Mouse (Mus musculus): Measurements from ENCODE around the gene Rflnb.

Gene Rflnb

DNA sequence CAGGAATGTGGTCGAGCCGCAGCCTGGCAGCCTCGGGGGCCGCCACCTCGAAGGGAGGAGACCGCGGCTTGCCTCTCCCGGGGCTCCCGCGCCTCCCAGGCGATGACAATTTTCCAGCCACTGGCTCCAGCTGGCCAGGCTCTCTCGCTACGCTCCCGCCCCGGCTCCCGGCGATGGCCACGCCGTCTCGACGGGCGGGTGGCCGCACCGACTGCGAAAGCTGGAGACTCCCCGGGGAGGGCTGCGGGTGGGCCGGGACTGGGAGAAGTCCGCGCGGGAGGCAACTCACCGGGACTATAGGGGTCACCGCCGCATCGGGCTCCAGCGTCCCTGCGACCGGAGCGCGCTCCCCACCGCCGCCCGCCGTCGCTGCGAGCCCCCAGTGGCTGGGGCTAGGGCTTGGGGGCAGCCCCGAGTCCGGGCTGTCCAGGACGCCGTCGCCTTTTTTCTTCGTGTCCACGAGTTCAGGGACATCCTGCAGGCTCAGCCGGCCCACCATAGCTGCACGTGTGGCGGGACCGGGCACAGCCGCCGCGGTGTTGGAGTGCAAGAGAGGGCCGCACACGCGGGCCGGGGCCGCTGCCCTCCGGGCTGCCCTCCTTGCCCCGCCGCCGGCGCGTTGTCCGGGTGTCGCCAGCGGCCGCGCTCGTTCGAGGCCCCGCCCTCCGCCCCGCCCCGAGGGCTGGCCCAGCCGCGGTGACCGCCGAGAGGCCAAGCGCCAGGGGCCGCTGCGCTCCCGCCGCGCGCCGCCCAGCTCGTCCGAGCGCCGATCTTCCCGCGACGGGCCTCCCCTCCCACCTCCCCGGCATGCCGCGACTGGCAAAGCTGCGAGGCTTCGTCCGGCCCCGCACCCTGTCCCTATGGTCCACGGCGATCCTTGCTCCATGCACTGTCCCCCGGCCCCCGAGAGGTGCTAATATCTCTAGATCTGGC lies at the start of gene Rflnb:
Gene Rflnb, minus strand, starts transcription at position 644 of the 933 bp plus-strand sequence.
- DNase-seq (ENCODE audit: low spot score) = peak; percentile 94

DNA sequence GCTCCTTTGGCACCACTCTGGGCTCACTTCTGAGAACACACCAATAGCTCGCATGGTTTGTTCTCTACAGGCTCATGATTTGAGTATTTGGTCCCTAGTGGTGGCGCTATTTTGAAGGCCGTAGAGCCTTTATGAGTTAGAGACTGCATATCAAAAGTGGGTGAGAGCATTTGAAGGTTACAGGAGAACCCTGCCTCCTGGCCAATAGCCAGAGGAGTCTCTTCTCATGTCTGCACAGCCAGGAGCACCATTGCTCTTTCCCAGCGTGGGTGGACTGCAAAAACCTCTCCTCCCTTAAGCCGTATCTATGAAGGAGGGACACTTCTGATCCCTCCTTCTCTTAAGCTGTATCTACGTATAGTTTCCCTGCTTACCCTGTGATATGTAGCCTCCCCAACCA lies 49.8 kb upstream of the Rflnb start:
- DNase-seq (ENCODE audit: low spot score) = no peak

DNA sequence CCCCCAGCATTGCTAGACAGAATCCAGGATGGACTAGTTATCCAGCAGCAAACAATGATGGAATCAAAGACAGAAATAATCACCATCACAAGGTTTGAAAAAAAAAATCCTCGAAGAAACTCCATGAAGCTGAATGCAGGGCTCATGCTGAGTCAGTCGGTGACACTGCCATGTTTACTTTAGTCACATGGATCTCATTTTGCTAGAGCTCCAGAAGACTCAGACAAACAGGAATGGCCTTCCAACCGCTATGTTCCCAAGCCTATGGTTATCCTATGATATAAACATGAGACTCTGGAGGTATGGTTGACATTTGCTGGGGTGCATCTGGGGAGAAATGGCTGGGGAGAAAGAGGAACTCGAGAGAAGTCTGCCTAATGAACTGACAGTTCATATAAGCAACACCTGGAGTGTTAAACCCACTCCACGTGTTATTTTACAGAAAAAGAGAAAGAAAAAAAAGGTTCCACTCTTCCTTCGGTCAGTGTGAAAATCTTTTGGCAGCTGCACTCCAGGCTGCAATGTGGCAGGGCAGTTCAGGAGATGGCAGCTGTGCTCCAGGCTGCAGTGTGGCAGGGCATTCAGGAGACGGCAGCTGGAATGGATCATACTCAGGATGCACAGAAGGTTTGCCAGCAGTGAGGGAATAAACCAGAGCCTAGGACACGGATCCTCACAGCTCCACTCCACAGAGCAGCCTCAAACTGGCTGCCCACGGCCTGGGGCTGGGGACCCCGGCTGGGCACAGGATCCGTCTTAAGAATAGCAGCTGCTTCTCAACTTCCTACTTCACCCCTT lies 46.9 kb upstream of the Rflnb start:
- DNase-seq (ENCODE audit: low spot score) = no peak

DNA sequence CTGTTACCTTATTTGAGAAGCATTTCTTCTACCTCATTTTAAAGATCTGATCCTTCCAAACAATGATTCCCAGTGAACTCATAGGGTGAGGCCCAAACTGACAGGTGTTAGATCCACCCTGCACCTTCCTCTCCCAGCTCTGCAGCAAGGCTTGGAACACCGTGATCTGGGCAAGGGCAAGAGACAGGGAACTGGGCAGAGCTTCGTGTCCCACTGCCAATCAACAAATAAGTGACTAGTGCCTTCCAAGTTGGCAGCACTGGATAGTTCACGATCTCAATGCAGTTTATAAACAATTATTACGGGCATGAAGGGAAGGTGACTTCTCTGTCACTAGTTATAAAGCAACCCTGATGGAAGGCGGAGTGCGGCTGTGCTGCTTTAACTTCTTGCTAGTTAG lies 42.2 kb upstream of the Rflnb start:
- DNase-seq (ENCODE audit: low spot score) = no peak

DNA sequence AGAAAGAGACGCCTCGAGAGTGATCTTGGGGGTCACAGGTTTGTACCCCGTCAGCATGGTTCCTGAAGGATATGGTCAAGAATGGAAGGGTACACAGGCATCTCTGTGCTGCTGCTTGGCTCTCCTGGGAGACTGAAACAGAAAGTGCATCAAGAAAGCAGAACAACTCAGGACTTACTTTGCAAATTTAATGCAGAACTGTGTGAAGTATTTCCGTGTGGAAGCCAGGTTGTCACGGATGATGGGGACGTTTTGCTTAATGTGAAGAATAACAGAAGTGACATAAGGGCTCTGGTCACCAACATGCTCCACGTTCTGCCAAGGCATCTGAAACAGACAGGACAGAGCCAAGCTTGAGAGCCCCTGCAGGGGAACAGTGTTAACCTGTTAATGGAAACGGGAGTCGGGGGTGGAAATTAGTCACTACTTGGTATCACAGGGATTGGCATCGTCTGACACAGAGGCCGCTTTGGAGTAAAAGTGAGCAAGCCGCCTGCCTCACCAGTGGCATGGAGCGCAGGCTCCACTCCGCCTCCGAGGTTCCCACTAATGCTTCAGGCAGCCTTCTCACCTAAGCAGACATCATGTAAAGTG lies 39.1 kb upstream of the Rflnb start:
- DNase-seq (ENCODE audit: low spot score) = no peak

DNA sequence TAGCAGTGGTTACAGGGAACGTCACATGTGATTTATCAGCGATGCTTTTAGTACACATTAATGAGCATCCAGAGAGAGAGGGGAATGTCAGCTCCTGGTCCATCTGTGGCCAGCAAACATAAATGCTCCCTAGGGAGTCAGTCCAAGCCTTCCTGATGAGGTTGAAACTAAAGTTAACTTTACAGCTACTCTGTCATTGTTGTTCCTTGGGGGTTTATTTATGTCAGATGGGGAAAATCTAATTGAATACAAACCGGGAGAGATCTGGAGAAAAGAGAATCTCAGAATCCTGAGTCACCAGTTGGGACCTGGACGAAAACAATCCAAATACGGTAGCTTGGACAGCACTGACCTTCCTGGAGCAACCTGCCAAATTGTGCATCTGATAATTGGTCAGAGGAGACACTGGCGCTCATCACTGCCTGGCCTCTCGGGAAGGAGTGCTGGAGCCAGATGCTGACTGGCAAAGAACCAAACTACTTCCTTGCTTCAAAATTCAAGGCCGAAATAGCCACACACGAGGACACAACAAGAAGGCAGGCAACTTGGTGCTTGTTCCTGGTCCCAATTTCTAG lies 38.0 kb upstream of the Rflnb start:
- DNase-seq (ENCODE audit: low spot score) = peak; percentile 54

DNA sequence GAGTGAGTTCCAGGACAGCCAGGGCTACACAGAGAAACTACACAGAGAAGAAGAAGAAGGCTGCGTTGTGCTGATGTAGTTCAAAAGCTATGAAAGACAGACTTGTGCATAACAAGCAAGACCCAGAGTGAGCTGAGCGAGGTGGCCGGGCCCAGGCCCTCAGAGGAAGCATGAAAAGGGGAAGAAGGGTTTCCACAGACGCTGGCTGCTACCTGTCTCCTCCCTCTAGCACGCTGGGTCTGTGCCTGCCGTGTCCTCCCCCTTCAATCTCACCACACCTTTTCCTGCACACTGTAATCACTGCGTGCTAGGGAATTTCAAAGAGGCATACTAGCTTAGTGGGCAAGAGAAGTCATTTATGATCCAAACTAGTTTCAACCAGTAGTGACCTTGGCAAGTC lies 36.8 kb upstream of the Rflnb start:
- DNase-seq (ENCODE audit: low spot score) = no peak

DNA sequence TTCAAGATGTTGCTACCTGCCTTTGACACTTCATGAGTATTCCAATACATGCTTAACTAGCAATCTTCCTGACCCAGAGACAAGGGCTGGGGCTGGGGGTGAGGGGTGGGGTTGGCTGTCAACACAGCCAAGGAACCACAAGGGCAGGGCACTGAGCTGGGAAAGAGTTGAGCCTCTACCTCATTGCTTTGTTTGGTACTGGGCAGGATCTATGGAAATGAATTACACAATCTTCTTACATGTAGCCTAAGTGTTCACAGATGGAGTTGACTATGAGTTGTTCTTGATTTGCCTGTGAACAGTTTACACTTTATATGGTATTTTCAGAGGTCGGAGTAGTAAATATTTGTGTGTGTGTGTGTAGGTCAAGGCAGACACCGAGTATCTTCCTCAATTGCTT lies 33.3 kb upstream of the Rflnb start:
- DNase-seq (ENCODE audit: low spot score) = no peak

DNA sequence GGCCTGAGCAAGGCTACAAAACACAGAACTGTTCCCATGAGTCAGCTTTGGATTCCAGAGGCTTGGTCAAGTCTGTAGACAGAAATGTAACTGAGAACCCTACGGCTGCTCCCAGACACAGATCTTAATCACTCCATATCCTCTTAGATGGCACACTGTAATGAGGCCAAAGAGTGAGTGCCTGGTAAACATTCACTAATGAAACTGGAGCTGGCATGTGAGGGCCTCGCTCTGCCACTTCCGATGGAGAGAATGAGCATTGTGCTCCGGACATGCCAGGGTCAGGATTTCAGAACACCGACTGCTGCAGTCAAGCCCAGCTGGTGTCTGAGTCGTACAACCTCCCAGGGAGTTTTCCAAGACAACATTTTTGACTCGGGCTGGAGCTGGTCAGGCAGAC lies 32.4 kb upstream of the Rflnb start:
- DNase-seq (ENCODE audit: low spot score) = no peak

DNA sequence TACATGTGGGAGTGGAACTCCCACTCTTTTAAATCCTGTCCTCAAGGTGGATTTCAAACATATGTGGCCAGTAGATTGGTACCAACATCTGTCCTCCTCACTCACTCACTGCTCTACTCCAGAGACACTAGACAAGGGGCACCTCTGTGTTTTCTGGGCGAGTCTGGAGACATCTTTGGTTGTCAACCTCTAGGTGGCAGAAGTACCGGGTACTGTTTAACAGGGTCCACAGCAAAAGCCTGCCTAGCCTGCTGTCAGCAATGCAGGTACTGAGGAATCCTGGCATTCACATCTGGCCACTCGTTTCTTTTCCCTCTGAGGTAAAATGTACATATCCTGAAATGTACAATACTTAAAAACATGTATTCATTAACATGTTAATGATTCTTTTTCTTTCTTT lies 28.9 kb upstream of the Rflnb start:
- DNase-seq (ENCODE audit: low spot score) = no peak

DNA sequence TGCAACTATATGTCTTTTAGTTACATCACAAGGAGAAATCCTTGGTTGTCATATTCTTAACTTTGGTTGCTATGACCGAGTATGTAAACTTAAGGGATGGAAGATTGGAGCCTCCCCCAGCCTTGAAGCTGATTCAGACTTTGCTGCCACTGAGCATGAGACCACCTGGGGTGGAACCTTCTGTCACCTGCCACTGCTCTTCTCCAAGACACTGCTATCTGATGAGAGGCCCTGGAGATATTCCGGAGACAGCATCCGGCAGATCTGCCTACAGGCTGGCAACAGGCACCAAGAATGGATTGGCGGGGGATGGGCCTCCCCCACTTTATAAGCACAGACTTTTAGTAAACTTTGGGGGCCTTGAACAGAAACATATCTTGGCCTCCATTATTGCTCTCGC lies 24.9 kb upstream of the Rflnb start:
- DNase-seq (ENCODE audit: low spot score) = no peak

DNA sequence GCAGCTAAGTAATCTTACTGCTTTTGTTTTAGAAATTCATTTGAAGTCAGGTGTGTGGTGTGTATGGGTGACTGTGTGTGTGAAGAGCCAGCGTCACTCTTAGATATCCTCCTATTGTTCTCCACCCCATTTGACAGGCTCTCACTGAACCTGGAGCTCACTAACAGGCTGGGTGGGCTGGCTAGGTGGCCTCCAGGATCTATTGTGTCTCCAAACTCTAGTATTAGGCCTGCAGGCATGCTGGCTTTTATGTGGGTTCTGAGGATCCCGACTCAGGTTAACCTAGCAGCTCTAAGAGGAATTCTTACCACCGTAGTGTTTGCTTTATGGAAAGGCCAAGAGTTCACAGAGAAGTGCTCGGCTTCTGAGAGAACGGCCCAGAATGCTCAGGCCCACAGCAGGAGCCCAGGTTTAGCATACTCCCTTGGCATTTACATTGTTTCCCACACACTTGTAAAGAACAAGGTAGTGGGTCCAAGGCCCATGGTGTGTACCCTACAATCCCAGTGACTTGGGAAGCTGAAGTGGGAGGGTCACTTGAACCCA lies 23.5 kb upstream of the Rflnb start:
- no peak for DNase-seq (ENCODE audit: low spot score)

DNA sequence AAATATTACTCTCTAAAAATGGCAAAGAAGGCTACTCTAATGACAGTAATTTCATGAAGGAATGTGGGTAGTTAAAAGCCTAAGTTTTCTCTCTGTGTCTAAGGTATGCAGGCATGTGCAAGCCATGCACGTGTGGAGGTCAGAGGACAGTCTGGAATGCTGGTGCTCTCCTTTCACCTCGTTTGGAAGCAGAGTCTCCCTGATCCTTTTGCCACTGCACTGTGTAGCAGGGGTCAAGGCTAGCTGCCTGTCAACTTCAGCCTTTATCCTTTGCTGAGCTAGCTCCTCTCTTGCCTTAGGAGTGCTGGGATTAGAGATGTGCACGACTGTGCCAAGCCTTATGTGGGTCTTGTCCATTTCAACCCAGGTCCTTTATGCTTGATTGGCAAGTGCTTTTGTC lies 22.9 kb upstream of the Rflnb start:
- DNase-seq (ENCODE audit: low spot score) = no peak

DNA sequence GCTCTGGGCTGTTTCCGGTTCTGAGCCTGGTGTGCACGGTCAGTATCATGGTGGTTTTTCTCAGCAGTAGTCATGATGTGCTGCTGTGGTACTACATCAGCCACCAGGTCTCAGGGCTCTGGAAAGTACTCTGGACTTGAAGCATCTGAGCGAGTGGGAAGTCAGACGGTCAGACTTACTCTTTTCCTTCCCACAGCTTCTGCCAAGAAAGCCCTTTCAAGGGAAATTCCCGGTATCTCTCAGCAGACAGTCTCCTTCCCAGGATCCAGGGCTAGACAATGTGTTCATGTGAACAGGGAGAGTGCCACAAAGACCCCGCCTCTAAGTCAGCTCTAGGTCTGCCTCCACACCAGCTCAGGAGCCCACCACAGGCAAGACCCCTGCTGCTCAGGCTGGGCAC lies 17.8 kb upstream of the Rflnb start:
- DNase-seq (ENCODE audit: low spot score) = no peak

DNA sequence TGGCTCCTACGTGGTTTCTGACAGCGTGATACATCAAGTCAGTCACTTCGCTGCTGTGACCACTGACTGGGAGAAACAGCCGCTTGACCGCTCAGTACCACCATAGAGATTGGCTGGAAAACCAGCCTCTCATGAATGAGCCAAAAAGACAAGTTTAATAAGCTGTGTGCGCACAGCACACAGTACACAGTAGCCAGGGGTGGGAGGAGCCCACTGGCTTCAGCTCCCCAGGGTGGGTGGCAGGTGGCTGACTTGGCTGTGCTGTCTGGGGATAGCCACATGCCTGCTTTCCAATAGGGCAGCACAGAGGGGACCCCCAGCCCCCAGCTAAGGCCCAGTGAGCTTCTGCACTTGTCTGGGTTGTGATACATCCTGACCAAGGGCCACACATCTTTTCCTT lies 16.9 kb upstream of the Rflnb start:
- DNase-seq (ENCODE audit: low spot score) = no peak

DNA sequence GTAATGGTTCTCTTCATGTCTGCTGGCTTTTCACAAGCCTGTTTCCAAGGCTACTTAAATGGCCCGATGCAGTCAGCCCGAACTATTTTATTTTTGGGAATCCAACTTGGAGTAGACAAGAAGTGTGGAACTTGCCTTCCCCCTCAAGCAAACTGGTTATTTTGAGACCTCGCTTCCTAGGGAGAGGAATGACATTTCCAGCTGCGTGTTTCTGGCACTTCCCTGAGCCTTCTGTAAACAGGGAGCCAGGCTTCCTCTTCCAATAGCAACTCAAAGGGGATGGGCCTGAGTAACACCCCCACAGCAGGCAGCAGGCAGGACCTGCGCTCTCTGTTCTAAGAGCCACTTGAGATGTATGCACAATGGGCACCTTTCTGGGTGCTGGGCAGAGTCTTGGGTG lies 15.3 kb upstream of the Rflnb start:
- DNase-seq (ENCODE audit: low spot score) = no peak

DNA sequence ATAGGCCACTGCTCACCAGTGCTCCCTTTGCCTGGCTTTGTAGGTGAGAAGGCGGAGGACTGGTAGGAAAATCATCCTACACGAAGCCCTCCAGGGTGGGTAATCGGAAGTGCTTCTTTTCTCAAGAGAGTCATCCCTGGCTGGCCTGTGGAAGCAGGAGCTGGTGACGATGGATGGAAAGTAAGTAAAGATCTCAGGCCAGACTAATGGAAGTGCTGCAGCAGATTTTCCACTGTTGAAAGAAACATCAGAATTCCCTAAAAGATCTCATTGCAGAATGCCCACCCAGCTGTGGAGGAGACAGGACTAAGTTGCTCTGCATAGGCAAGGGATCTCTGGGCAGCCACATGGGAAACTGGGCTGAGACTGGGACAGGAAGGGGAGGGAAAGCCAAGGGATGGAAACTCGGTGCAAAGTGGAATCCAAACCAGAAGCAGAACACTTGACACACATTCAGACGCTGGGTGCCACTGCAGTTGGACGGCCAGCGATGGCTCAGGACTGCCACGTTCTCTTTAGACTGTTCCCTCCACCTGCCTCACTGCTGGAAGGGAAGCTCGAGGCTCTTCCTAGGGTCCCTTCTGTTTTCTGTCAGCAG lies 14.6 kb upstream of the Rflnb start:
- no peak for DNase-seq (ENCODE audit: low spot score)

DNA sequence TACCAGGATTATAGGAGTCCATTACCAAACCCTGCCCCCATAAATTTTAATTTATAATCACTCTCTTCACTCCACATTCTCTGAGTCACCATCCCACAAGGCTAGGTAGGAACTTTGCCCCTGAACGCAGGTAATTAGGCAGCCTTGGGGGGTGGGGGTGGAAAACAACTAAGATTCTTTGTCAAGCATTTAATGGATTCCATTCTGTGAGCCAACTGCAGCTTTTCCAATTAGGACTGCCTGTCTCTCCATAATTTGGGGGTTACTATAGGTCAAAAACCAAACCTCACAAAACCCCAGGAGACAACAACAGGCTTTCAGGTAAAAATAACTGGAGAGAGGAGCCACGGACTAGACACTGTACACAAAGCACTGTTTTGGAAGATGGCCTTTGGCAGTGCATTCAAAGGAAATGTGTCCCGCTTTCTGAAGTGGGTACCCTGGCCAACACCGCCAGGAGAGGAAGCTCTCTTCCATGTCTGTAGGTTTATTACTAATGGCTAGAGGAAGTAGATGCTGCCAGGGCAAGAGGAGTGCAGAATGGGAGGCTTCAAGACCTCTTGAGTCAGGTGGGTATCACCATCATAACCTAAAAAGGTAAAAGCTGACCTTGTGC lies 13.3 kb upstream of the Rflnb start:
- DNase-seq (ENCODE audit: low spot score) = no peak

DNA sequence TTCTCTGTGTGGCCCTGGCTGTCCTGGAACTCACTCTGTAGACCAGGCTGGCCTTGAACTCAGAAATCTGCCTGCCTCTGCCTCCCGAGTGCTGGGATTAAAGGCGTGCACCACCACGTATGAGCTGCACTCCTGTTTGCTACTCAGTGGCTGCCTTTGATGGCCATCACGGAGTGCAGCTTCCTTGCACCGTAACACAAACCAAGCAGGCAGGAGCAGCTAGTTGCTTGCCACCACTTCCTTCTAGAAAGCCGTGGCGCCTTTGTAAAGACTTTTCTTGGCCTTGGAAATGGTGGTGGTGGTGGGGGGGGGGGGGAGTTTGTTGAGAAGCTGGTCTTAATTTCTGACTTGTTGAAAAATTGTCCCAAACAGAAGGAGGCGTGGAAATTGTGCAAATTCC lies 12.5 kb upstream of the Rflnb start:
- DNase-seq (ENCODE audit: low spot score) = no peak

DNA sequence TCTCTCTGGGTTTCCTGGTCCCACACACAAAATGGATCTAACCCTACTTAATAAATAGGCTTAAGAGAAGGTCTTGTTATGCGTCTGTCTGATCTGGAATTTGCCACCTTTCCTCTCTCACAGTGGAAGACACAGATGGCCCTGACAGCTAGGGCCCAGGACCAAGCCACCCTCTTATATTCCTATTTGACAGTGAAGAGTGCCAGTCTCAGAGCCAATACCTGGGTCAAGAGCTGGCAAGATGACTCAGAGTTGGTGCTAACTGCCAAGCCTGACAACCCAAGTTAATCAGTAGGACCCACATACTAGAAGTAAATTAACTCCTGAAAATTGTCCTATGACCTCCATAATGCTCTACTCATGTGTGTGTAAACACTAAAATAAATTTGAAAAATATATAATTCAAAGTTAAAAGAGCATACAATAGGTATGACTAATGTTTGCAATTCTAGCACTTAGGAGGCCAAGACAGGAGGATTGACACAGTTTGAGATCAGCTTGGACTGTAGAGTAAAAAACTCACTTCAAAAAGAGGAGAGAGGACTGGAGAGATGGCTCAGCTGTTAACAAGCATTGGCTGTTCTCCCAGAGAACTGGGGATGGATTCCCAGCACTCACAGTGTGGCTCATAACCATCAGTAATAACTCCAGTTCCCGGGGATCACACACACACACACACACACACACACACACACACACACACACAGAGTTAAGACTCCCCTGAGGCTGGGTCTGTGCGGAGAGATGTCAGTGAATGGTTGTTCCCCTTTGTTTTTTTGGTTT lies 11.9 kb upstream of the Rflnb start:
- no peak for DNase-seq (ENCODE audit: low spot score)
